Mouse (Mus musculus) kidney, adult 2 months (tissue): ENCODE results near the gene Fam168a.

Experiments used
- CTCF ChIP-seq: fragments of 200-500 bp; conservative IDR thresholded peaks from 2 replicates; pipeline ENCODE4 v1.5.1; 2011; ENCODE audit warnings: low read depth, mild to moderate bottlenecking, control low read depth, low read length, moderate library complexity, mixed read lengths; ENCODE audit not compliant: insufficient read depth, insufficient read length
- POLR2A ChIP-seq: fragments of 200-500 bp; IDR thresholded peaks from one replicate; pipeline ENCODE4 v1.6.1; 2011; ENCODE audit warnings: low read depth, low read length, control low read depth

DNA sequence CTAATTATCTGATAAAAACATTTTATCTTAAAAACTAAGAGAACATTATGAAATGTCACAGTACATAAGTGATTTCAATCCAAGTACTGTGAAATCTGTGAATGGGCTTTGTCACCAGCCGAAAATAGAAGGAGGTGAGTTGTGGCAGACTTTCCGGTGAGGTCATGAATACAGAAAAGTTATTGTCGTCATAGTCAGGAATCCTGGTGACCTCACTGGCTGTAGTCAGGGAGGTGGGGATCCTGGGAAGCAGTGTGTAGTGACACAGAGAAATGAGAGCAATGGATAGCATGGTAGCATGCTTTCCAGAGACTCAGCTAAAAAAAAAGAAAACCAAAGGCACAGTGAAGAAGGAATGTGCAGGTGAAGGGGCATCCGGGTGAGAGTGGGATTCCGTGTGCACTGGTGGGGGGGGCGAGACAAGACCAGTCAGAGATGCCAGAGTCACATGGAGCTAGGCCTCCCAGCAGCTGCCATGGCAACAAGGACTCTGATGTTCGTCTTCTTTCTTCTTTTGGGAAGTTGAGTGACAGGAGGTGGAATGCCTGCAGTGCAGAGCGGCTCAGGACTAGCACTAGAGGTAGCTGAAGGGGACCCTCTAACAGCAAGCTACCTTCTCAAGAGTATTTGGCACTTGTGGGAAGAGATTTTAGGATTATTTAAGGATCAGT lies 109.6 kb downstream of the Fam168a start:
- TF ChIP-seq CTCF = no peak
- no peak for TF ChIP-seq POLR2A
